Mouse (Mus musculus) common myeloid progenitor, adult 5-6 weeks (primary cell): ENCODE measurements around the gene Aff3. TPM values are rescaled to one million over a fixed set of nuclear protein-coding genes. Genes with fewer than 3 reads are reported as not detected.

Experiments used
- ATAC-seq: replicated peaks from 2 replicates; pipeline ENCODE4 v1.8.0; 2016; ENCODE audit warnings: low read depth, mild to moderate bottlenecking, moderate TSS enrichment, inconsistent platforms; ENCODE audit not compliant: poor library complexity, severe bottlenecking
- total RNA-seq: library from RNA; stranded (forward); fragments of 200-1000, 187-1606 nt; gene quantifications from 2 replicates; pipeline ENCODE4 v1.2.3, GENCODE M21; 2017

The Aff3 gene
- total RNA-seq, 1 experiment from 2014 or later, result 115 TPM

DNA sequence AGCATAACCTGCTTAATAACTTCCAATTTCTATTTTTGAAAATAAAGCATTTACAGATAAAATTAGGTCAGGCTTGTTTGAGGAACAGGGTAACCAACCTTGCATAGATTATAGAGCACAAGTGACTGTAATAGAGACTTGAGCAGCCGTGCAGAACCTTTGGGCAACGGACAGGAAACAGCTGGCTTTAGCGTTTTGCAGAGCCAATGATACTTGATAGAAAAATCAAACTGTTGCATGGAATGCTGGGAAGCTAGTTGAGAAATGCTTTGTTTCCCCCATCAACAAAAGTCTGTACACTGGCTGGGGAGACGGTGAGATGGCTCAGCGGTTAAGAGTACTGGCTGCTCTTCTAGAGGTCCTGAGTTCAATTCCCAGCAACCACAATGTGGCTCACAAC, 514.7 kb downstream of the Aff3 start:
- no peak for ATAC-seq

DNA sequence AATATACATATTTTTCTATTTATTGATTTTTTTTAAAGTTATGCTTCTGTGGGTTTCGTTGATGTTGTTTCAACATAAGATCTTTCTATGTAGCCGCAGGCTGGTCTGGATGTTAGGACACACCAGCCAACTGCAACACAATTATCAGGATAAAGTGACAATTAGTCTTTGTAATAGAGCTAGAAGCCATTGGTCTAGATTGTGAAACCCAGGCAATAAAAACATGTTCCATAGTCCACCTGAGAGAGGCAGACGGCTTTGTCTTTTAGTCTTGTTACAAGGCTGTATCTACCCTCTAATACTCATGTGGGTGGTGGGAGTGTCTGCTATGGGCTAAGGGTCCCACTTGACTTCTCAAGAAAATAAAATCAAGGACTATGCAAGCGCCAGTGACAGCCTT, 518.7 kb downstream of the Aff3 start:
- no peak for ATAC-seq

DNA sequence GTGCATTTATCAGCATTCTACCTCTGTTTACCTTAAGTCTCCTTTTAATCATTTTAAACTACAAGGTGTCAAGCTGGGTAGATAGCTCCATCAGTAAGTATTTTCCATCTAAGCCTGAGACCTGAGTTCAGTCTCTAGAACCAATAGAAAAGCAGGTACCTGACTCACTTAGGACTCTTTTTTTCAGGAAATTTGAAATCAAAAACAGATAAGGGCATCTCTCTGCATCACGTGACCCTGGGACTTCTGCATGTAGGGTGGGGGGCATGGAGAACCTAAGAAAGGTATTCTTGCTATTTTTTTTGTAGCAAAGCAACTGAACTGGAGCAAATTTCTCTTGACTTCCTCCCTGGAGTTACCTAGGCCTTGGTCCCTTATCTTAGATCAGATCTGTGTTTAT, 523.4 kb downstream of the Aff3 start:
- ATAC-seq, result no peak

DNA sequence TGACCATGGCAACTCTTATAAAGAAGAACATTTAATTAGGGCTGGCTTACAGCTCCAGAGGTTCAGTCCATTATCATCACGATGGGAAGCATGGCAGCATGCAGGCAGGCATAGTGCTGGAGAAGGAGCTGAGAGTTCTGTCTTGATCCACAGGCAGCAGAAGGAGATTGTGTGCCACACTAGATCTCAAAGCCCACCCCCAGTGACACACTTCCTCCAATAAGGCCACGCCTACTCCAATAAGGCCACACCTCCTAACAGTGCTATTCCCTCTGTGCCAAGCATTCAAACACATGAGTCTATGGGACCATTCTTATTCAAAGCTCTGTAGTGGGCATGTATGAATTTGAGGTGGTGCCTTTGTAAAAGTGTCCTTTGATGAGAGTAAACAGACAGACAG, 523.8 kb downstream of the Aff3 start:
- ATAC-seq, result no peak

DNA sequence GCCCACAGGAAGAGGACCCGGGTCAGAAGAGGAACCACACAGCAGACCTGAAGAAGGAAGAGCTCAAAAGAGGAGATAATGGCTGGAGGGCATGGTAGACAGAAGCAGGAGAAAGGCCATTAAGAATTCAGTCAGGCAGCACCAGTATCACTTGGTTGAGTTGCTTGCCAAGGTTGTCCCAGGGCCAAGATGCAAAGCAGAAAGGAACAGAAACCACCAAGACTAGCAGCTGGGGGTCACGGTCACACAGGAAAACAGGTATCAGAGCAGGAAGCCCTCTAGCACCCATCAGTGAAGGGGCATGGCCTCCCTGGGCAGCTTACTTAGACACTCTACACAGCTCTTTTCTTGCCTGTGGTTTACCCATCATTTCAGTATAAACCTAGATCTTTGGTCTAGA, 525.4 kb downstream of the Aff3 start:
- no peak for ATAC-seq

DNA sequence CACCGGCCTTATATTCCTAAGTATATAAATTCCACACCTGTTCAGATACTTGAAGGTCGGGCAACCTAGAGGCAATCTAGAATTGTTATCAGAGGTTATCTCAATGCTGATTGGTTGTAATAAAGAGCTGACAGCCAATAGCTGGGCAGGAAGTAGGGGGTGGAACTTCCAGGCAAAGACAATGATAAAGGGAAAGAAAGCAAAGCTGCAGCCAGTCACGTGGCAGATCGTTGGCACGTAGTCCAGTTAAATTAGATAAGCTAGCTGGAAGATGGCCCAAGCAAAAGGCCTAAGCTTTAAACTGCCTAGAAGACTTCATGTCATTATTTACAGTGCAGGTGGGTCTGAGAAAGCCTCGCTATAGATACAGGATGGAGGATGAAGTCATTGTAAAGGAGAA, 531.8 kb downstream of the Aff3 start:
- no peak for ATAC-seq

DNA sequence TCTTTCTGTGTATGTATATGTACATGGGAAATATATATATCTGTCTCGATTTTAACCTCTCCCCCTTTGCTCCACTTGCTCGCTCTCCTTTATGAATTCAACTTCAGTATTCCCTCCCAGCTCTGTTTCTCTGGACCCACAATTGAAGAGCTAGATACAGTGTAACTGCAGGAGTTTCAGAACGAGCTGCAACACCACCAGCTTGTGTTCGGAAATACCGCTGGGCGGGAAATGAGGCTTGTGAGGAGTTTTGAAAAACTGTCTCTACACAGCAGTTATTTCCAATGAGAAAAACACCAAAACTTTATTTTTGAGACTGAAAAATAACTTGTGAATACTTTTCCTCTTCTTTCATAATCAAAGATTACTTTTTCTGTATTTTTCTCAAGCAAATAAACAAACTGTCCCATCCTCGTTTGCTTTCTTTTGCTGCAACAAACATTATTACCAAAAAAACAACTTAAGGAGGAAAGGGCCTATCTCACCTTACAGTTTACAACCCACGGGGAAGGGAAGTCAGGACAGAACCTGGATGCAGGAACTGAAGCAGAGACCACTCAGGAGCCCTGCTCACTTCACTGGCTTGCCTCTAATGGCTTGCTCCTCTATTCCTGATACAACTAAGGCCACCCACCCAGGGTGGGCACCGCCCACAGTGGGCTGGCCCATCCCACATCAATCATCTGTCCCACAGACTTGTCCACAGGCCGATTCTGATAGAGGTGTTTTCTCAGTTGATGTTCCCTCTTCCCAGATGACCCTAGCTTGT, 533.9 kb downstream of the Aff3 start:
- peak; percentile 52 for ATAC-seq

DNA sequence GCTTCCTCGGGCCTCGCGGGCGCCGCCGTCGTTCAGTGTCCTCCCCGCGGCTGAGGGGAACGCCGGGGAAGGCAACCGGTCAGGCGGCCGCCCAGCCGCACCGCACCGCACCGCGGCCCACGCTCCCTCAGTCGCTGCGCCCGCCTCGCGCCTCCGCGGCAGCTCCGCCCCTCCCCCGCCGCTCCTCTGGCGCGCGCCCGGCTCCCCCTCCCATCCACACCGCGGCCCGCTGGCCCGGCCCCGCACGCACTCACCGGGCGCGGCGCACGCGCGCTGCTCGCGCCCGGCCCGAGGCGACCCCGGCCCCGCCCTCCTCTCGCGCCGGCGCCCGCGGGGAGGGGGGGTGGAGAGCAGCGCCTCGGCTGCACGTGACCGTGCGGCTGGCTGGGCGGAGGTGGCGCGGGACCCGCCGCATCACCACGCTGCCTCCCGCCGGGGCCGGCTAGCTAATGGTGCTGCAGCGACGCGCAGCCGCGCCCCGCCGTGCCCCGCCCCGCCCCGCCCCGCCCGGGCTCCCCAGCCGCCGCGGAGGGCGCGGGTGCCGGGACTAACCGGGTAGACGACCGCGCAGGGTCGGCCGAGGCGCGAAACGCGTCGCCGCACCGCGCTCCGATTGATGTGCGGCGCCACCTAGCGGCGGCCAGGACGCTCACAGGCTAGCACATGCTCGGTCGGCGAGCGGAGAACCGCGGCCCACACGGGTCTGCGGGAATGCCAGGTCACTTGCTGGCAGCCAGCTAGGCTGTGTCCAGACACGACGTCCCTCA, 535.1 kb downstream of the Aff3 start, which contains the start of gene Rev1:
Gene Rev1, minus strand, starts transcription at position 301 of the 767 bp plus-strand sequence.
- peak; percentile 73 for ATAC-seq

DNA sequence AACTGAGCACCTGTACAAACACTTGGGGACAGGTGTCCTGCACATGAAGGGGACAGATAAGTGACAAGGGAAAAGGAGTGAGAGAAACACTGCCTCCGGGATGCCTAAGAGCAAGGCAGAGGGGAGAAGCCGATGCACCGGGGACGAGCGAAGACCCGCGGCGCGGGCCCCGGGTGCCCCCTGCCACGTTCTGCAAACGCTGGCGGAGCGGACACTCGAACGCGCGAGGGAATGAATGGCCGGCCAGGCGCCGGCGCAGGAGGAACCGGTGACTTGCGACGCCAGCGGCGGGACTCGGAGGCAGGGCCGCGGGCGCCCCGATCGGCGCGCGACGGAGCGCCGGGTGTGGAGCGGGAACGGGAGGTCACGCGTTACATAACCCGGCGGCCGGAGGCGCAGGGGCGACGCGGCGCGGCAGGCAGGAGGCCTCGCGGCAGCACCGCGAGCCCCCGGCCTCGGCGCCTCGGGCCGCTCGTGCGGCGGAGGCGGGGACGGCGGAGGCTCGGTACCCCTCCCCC, 535.8 kb downstream of the Aff3 start:
- ATAC-seq, result 0 out of 2 replicates have a peak, but pooled peaks have one; percentile 6

Other genes with a start within 250 kb of the Aff3 start
- 0.18 TPM in 1 of 2 replicates, not detected in the other for gene Lonrf2, start 171.8 kb upstream of the Aff3 start, total RNA-seq
- gene Chst10, start 233.2 kb upstream of the Aff3 start, total RNA-seq, result 3.5 TPM in 2 replicates